Mouse (Mus musculus): ENCODE measurements around the gene Lamtor4. TPM values are rescaled to one million over a fixed set of nuclear protein-coding genes. Genes with fewer than 3 reads are reported as not detected.
A peak's percentile ranks its signal among the peaks of the same experiment; 100 is the strongest.

The Lamtor4 gene
- polyA plus RNA-seq, 1 experiment from 2014 or later, result 36.3 TPM

GRCm38 (mm10) chr5:138274186-138274585, 18.9 kb downstream of the Lamtor4 start:
- Histone ChIP-seq H3K27me3 (ENCODE audit: control insufficient read depth, insufficient read depth, low read length) (no peaks in the 10 kb centered on the region), H3K4me2 (ENCODE audit: low read depth, severe bottlenecking) (no peak overlapping the region), H3K4me3 (ENCODE audit: low read depth, low read length) (no peak overlapping the region), H3K36me3 (ENCODE audit: control insufficient read depth, insufficient read depth, low read length) (peaks cover 4% of the 10 kb centered on the region; the same call in 1 of the 2 replicates), H3K27ac (replicated peaks; ENCODE audit: low read depth, low read length) (no peak overlapping the region), H3K9ac (ENCODE audit: low read length) (no peak overlapping the region), H3K4me1 (ENCODE audit: control insufficient read depth, insufficient read depth, low read length) (peaks cover 31% of the 10 kb centered on the region), H3K9me3 (ENCODE audit: control insufficient read depth, low read length) (no peaks in the 10 kb centered on the region)
- ATAC-seq (ENCODE audit: insufficient number of reproducible peaks, low FRiP score, low TSS enrichment, low read depth) (no peak), DNase-seq (ENCODE audit: low spot score) (no peak)
- 79% methylated on average over 8 of the region's 8 CpGs for WGBS

GRCm38 (mm10) chr5:138275216-138276050, 20.2 kb downstream of the Lamtor4 start:
- no peak overlapping the region for H3K27ac ChIP-seq (replicated peaks; ENCODE audit: low read depth, low read length)
- H3K4me1 ChIP-seq (ENCODE audit: control insufficient read depth, insufficient read depth, low read length), result peaks cover 31% of the 10 kb centered on the region
- peak overlapping the region; percentile 12; the same call in 1 of the 2 replicates for H3K4me3 ChIP-seq (ENCODE audit: low read depth, low read length)
- 25% methylated on average over 41 of the region's 41 CpGs for WGBS
- peaks cover 4% of the 10 kb centered on the region; the same call in 1 of the 2 replicates for H3K36me3 ChIP-seq (ENCODE audit: control insufficient read depth, insufficient read depth, low read length)
- DNase-seq (ENCODE audit: low spot score), result peak; percentile 47
- H3K9me3 ChIP-seq (ENCODE audit: control insufficient read depth, low read length), result no peaks in the 10 kb centered on the region
- peak overlapping the region; percentile 27 for H3K9ac ChIP-seq (ENCODE audit: low read length)
- H3K27me3 ChIP-seq (ENCODE audit: control insufficient read depth, insufficient read depth, low read length), result no peaks in the 10 kb centered on the region
- ATAC-seq (ENCODE audit: insufficient number of reproducible peaks, low FRiP score, low TSS enrichment, low read depth), result no peak
- H3K4me2 ChIP-seq (ENCODE audit: low read depth, severe bottlenecking), result peak overlapping the region; percentile 42

GRCm38 (mm10) chr5:138277994-138278393, 22.7 kb downstream of the Lamtor4 start:
- no peak for ATAC-seq (ENCODE audit: insufficient number of reproducible peaks, low FRiP score, low TSS enrichment, low read depth)
- Histone ChIP-seq H3K4me2 (ENCODE audit: low read depth, severe bottlenecking) (no peak overlapping the region), H3K27ac (replicated peaks; ENCODE audit: low read depth, low read length) (no peak overlapping the region), H3K9ac (ENCODE audit: low read length) (no peak overlapping the region), H3K4me1 (ENCODE audit: control insufficient read depth, insufficient read depth, low read length) (peaks cover 31% of the 10 kb centered on the region), H3K27me3 (ENCODE audit: control insufficient read depth, insufficient read depth, low read length) (no peaks in the 10 kb centered on the region), H3K4me3 (ENCODE audit: low read depth, low read length) (0 out of 2 replicates have a peak overlapping the region, but pooled peaks have one; percentile 82), H3K36me3 (ENCODE audit: control insufficient read depth, insufficient read depth, low read length) (peaks cover 4% of the 10 kb centered on the region; the same call in 1 of the 2 replicates), H3K9me3 (ENCODE audit: control insufficient read depth, low read length) (no peaks in the 10 kb centered on the region)
- WGBS, result 88% methylated on average over 7 of the region's 7 CpGs
- no peak for DNase-seq (ENCODE audit: low spot score)

- DNase-seq (ENCODE audit: low spot score) (peak; percentile 99), ATAC-seq (ENCODE audit: insufficient number of reproducible peaks, low FRiP score, low TSS enrichment, low read depth) (peak; percentile 99)
- peak within 1 kb of the TSS; percentile 93 for H3K9ac ChIP-seq (ENCODE audit: low read length)
- peaks cover 31% of the 10 kb centered on the region for H3K4me1 ChIP-seq (ENCODE audit: control insufficient read depth, insufficient read depth, low read length)
- WGBS, result under 1% methylated on average over 56 of the region's 56 CpGs
- peaks cover 4% of the 10 kb centered on the region; the same call in 1 of the 2 replicates for H3K36me3 ChIP-seq (ENCODE audit: control insufficient read depth, insufficient read depth, low read length)
- H3K4me2 ChIP-seq (ENCODE audit: low read depth, severe bottlenecking), result peak within 1 kb of the TSS; percentile 64
- H3K9me3 ChIP-seq (ENCODE audit: control insufficient read depth, low read length), result no peaks in the 10 kb centered on the region
- peak within 1 kb of the TSS; percentile 42; the same call in 1 of the 2 replicates for H3K27ac ChIP-seq (replicated peaks; ENCODE audit: low read depth, low read length)
- H3K4me3 ChIP-seq (ENCODE audit: low read depth, low read length), result peak within 1 kb of the TSS; percentile 82
- no peaks in the 10 kb centered on the region for H3K27me3 ChIP-seq (ENCODE audit: control insufficient read depth, insufficient read depth, low read length)
Measured at GRCm38 (mm10) chr5:138279585-138280424, 24.5 kb downstream of the Lamtor4 start, which contains the start of the genes Gm43720, Gpc2 and Stag3. Gene Gm43720 (minus strand): TSS chr5:138279958. Gene Gpc2 (minus strand): TSS chr5:138280005. Gene Stag3 (plus strand): TSS chr5:138280240.

- Histone ChIP-seq H3K27ac (replicated peaks; ENCODE audit: low read depth, low read length) (no peak overlapping the region), H3K4me2 (ENCODE audit: low read depth, severe bottlenecking) (0 out of 2 replicates have a peak overlapping the region, but pooled peaks have one; percentile 64), H3K4me3 (ENCODE audit: low read depth, low read length) (peak overlapping the region; percentile 8; the same call in 1 of the 2 replicates), H3K9me3 (ENCODE audit: control insufficient read depth, low read length) (no peaks in the 10 kb centered on the region), H3K27me3 (ENCODE audit: control insufficient read depth, insufficient read depth, low read length) (no peaks in the 10 kb centered on the region), H3K9ac (ENCODE audit: low read length) (no peak overlapping the region), H3K4me1 (ENCODE audit: control insufficient read depth, insufficient read depth, low read length) (peaks cover 26% of the 10 kb centered on the region), H3K36me3 (ENCODE audit: control insufficient read depth, insufficient read depth, low read length) (peaks cover 4% of the 10 kb centered on the region; the same call in 1 of the 2 replicates)
- WGBS, result 28% methylated on average over 22 of the region's 26 CpGs
- no peak for ATAC-seq (ENCODE audit: insufficient number of reproducible peaks, low FRiP score, low TSS enrichment, low read depth)
- no peak for DNase-seq (ENCODE audit: low spot score)
Measured at GRCm38 (mm10) chr5:138280425-138280768, 25.1 kb downstream of the Lamtor4 start.

- Histone ChIP-seq H3K36me3 (ENCODE audit: control insufficient read depth, insufficient read depth, low read length) (peaks cover 4% of the 10 kb centered on the region; the same call in 1 of the 2 replicates), H3K27me3 (ENCODE audit: control insufficient read depth, insufficient read depth, low read length) (no peaks in the 10 kb centered on the region), H3K4me3 (ENCODE audit: low read depth, low read length) (no peak overlapping the region), H3K4me2 (ENCODE audit: low read depth, severe bottlenecking) (no peak overlapping the region), H3K4me1 (ENCODE audit: control insufficient read depth, insufficient read depth, low read length) (peaks cover 21% of the 10 kb centered on the region), H3K9me3 (ENCODE audit: control insufficient read depth, low read length) (no peaks in the 10 kb centered on the region), H3K27ac (replicated peaks; ENCODE audit: low read depth, low read length) (no peak overlapping the region), H3K9ac (ENCODE audit: low read length) (no peak overlapping the region)
- DNase-seq (ENCODE audit: low spot score) (no peak), ATAC-seq (ENCODE audit: insufficient number of reproducible peaks, low FRiP score, low TSS enrichment, low read depth) (no peak)
- 87% methylated on average over 15 of the region's 15 CpGs for WGBS
Measured at GRCm38 (mm10) chr5:138280829-138281228, 25.5 kb downstream of the Lamtor4 start.

- 84% methylated on average over 2 of the region's 2 CpGs for WGBS
- H3K27me3 ChIP-seq (ENCODE audit: control insufficient read depth, insufficient read depth, low read length), result no peaks in the 10 kb centered on the region
- peaks cover 2% of the 10 kb centered on the region; the same call in 1 of the 2 replicates for H3K36me3 ChIP-seq (ENCODE audit: control insufficient read depth, insufficient read depth, low read length)
- no peak overlapping the region for H3K4me2 ChIP-seq (ENCODE audit: low read depth, severe bottlenecking)
- DNase-seq (ENCODE audit: low spot score), result no peak
- no peaks in the 10 kb centered on the region for H3K9me3 ChIP-seq (ENCODE audit: control insufficient read depth, low read length)
- H3K4me1 ChIP-seq (ENCODE audit: control insufficient read depth, insufficient read depth, low read length), result peaks cover 12% of the 10 kb centered on the region
- no peak overlapping the region for H3K9ac ChIP-seq (ENCODE audit: low read length)
- H3K4me3 ChIP-seq (ENCODE audit: low read depth, low read length), result no peak overlapping the region
- no peak for ATAC-seq (ENCODE audit: insufficient number of reproducible peaks, low FRiP score, low TSS enrichment, low read depth)
- H3K27ac ChIP-seq (replicated peaks; ENCODE audit: low read depth, low read length), result no peak overlapping the region
Measured at GRCm38 (mm10) chr5:138281798-138282197, 26.5 kb downstream of the Lamtor4 start.

- Histone ChIP-seq H3K9me3 (ENCODE audit: control insufficient read depth, low read length) (no peaks in the 10 kb centered on the region), H3K36me3 (ENCODE audit: control insufficient read depth, insufficient read depth, low read length) (no peaks in the 10 kb centered on the region), H3K4me3 (ENCODE audit: low read depth, low read length) (no peak overlapping the region), H3K9ac (ENCODE audit: low read length) (no peak overlapping the region), H3K27me3 (ENCODE audit: control insufficient read depth, insufficient read depth, low read length) (no peaks in the 10 kb centered on the region), H3K27ac (replicated peaks; ENCODE audit: low read depth, low read length) (no peak overlapping the region), H3K4me2 (ENCODE audit: low read depth, severe bottlenecking) (no peak overlapping the region), H3K4me1 (ENCODE audit: control insufficient read depth, insufficient read depth, low read length) (peaks cover 6% of the 10 kb centered on the region)
- DNase-seq (ENCODE audit: low spot score) (no peak), ATAC-seq (ENCODE audit: insufficient number of reproducible peaks, low FRiP score, low TSS enrichment, low read depth) (no peak)
- WGBS, result 49% methylated on average over 1 of the region's 1 CpGs
Measured at GRCm38 (mm10) chr5:138283540-138283939, 28.3 kb downstream of the Lamtor4 start.

Measured in limb, embryonic 11.5 days (tissue).